Mouse (Mus musculus): Measurements from ENCODE around the gene Ppp1r14c. TPM values are rescaled to one million over a fixed set of nuclear protein-coding genes. Genes with fewer than 3 reads are reported as not detected.

The Ppp1r14c gene
- total RNA-seq, 2 experiments from 2014 or later: 71.9 to 83.7 TPM

- DNase-seq (ENCODE audit: extremely low spot score in 1 of 2, low spot score in 2 of 2): no peak
- intact Hi-C loops (cut with DNase I): no loop called here
Measured at GRCm38 (mm10) chr10:3396008-3396795, 30.3 kb downstream of the Ppp1r14c start.

- no peak for DNase-seq (ENCODE audit: extremely low spot score in 1 of 2, low spot score in 2 of 2)
- intact Hi-C loops (cut with DNase I): no loop called here
Measured at GRCm38 (mm10) chr10:3397406-3397805, 31.5 kb downstream of the Ppp1r14c start.

- intact Hi-C loops (cut with DNase I): no loop called here
- DNase-seq (ENCODE audit: extremely low spot score in 1 of 2, low spot score in 2 of 2): no peak
Measured at GRCm38 (mm10) chr10:3398051-3398450, 32.2 kb downstream of the Ppp1r14c start.

- no peak for DNase-seq (ENCODE audit: extremely low spot score in 1 of 2, low spot score in 2 of 2)
- intact Hi-C loops (cut with DNase I): no loop called here
Measured at GRCm38 (mm10) chr10:3402284-3402683, 36.4 kb downstream of the Ppp1r14c start.

GRCm38 (mm10) chr10:3403416-3404137, 37.7 kb downstream of the Ppp1r14c start:
- intact Hi-C loops (cut with DNase I): no loop called here
- DNase-seq (ENCODE audit: extremely low spot score in 1 of 2, low spot score in 2 of 2): peak in 1 of 2 experiments; percentile 39

- DNase-seq (ENCODE audit: extremely low spot score in 1 of 2, low spot score in 2 of 2): no peak
- intact Hi-C loops (cut with DNase I): no loop called here
Measured at GRCm38 (mm10) chr10:3404362-3404761, 38.5 kb downstream of the Ppp1r14c start.

- intact Hi-C loops (cut with DNase I): no loop called here
- no peak for DNase-seq (ENCODE audit: extremely low spot score in 1 of 2, low spot score in 2 of 2)
Measured at GRCm38 (mm10) chr10:3406280-3406679, 40.4 kb downstream of the Ppp1r14c start.

GRCm38 (mm10) chr10:3408036-3408661, 42.3 kb downstream of the Ppp1r14c start:
- intact Hi-C loops (cut with DNase I): no loop called here
- DNase-seq (ENCODE audit: extremely low spot score in 1 of 2, low spot score in 2 of 2): no peak

GRCm38 (mm10) chr10:3408699-3409098, 42.8 kb downstream of the Ppp1r14c start:
- intact Hi-C loops (cut with DNase I): no loop called here
- no peak for DNase-seq (ENCODE audit: extremely low spot score in 1 of 2, low spot score in 2 of 2)

- DNase-seq (ENCODE audit: extremely low spot score in 1 of 2, low spot score in 2 of 2): no peak
- intact Hi-C loops (cut with DNase I): no loop called here
Measured at GRCm38 (mm10) chr10:3411222-3411621, 45.4 kb downstream of the Ppp1r14c start.

GRCm38 (mm10) chr10:3411639-3412038, 45.8 kb downstream of the Ppp1r14c start:
- intact Hi-C loops (cut with DNase I): no loop called here
- DNase-seq (ENCODE audit: extremely low spot score in 1 of 2, low spot score in 2 of 2): no peak

GRCm38 (mm10) chr10:3414813-3415212, 49.0 kb downstream of the Ppp1r14c start:
- DNase-seq (ENCODE audit: extremely low spot score in 1 of 2, low spot score in 2 of 2): no peak
- intact Hi-C loops (cut with DNase I): no loop called here

GRCm38 (mm10) chr10:3416565-3416964, 50.7 kb downstream of the Ppp1r14c start:
- no peak for DNase-seq (ENCODE audit: extremely low spot score in 1 of 2, low spot score in 2 of 2)
- intact Hi-C loops (cut with DNase I): no loop called here

GRCm38 (mm10) chr10:3417408-3417807, 51.6 kb downstream of the Ppp1r14c start:
- intact Hi-C loops (cut with DNase I): no loop called here
- peak; percentile 30 to 62 for DNase-seq (ENCODE audit: extremely low spot score in 1 of 2, low spot score in 2 of 2)

GRCm38 (mm10) chr10:3424016-3424415, 58.2 kb downstream of the Ppp1r14c start:
- intact Hi-C loops (cut with DNase I): no loop called here
- DNase-seq (ENCODE audit: extremely low spot score in 1 of 2, low spot score in 2 of 2): no peak

GRCm38 (mm10) chr10:3427689-3428399, 62.0 kb downstream of the Ppp1r14c start:
- peak in 1 of 2 experiments; percentile 60 for DNase-seq (ENCODE audit: extremely low spot score in 1 of 2, low spot score in 2 of 2)
- intact Hi-C loops (cut with DNase I): no loop called here

- no peak for DNase-seq (ENCODE audit: extremely low spot score in 1 of 2, low spot score in 2 of 2)
- intact Hi-C loops (cut with DNase I): no loop called here
Measured at GRCm38 (mm10) chr10:3434848-3435474, 69.1 kb downstream of the Ppp1r14c start.

- intact Hi-C loops (cut with DNase I): no loop called here
- no peak for DNase-seq (ENCODE audit: extremely low spot score in 1 of 2, low spot score in 2 of 2)
Measured at GRCm38 (mm10) chr10:3440722-3441471, 75.0 kb downstream of the Ppp1r14c start.

All from left cerebral cortex, postnatal 10 days (tissue).